Mouse (Mus musculus) retina, postnatal 1 day (tissue): ENCODE results near the gene Lcn8.
A peak's percentile ranks its signal among the peaks of the same experiment; 100 is the strongest.
"Not testable (repeated sequence)": the region's sequence is repeated elsewhere in the genome, so short reads cannot be mapped to it uniquely, and the experiment has no call there.

Source experiments
- DNase-seq: peaks from one replicate; pipeline ENCODE4 v3.0.0-alpha.2; 2012

Gene Lcn8

GRCm38 (mm10) chr2:25676486-25676885 is 23.6 kb downstream of the Lcn8 start, which contains the start of gene Lcn6:
TSS of gene Lcn6 (plus strand) at chr2:25676786.
- no peak for DNase-seq

GRCm38 (mm10) chr2:25679559-25679958 is 26.6 kb downstream of the Lcn8 start:
- no peak for DNase-seq

GRCm38 (mm10) chr2:25682426-25682825 is 29.5 kb downstream of the Lcn8 start, which contains the start of gene Lcn10:
TSS of gene Lcn10 (plus strand) at chr2:25682726.
- no peak for DNase-seq

GRCm38 (mm10) chr2:25686941-25687340 is 34.0 kb downstream of the Lcn8 start:
- no peak for DNase-seq

- DNase-seq = peak; percentile 83
These were observed 41.7 kb downstream of the Lcn8 start for GRCm38 (mm10) chr2:25694605-25695004.

- no peak for DNase-seq
These were observed 44.0 kb downstream of the Lcn8 start for GRCm38 (mm10) chr2:25696951-25697350.

GRCm38 (mm10) chr2:25698696-25699095 is 45.8 kb downstream of the Lcn8 start:
- no peak for DNase-seq

GRCm38 (mm10) chr2:25699743-25700142 is 46.8 kb downstream of the Lcn8 start, which contains the start of gene Obp2a:
TSS of gene Obp2a (plus strand) at chr2:25700043.
- DNase-seq = not testable (repeated sequence)

GRCm38 (mm10) chr2:25701001-25701400 is 48.1 kb downstream of the Lcn8 start:
- no peak for DNase-seq

- no peak for DNase-seq
These were observed 50.8 kb downstream of the Lcn8 start for GRCm38 (mm10) chr2:25703706-25704105.
